Mouse (Mus musculus) liver, embryonic 14.5 days (tissue): ENCODE measurements at regions not wholly inside any gene's neighbourhood (a gene's known extent, or its start where the extent isn't known, plus 50 kb on each side); places are given as distances from the start of the nearest gene placed in this dataset. TPM values are rescaled to one million over a fixed set of nuclear protein-coding genes. Genes with fewer than 3 reads are reported as not detected.
A peak's percentile ranks its signal among the peaks of the same experiment; 100 is the strongest.

ENCODE experiments used
- ATAC-seq: fragments of 200-750 bp; cut with Nextera tagmentation; 2 replicates; pipeline ENCODE4 v1.8.0; 2017; ENCODE audit warnings: moderate number of reproducible peaks, mild to moderate bottlenecking, moderate library complexity; ENCODE audit not compliant: insufficient read depth
- DNase-seq, 3 experiments: peaks; one replicate each; pipeline ENCODE4 v3.0.0-alpha.2; 2012 to 2013; ENCODE audit warnings: low read depth in 3 of 3, low spot score in 3 of 3
- H3K27ac ChIP-seq: fragments of 300-500 bp; sonication (generic); 2 replicates; pipeline ENCODE4 v1.5.1; 2014; ENCODE audit warnings: moderate library complexity, mild to moderate bottlenecking, control low read depth, inconsistent platforms
- H3K27me3 ChIP-seq: fragments of 300-500 bp; sonication (generic); 2 replicates; pipeline ENCODE4 v1.6.1; 2014; ENCODE audit warnings: mild to moderate bottlenecking, low read length, moderate library complexity; ENCODE audit not compliant: control insufficient read depth, insufficient read depth
- H3K36me3 ChIP-seq: fragments of 300-500 bp; sonication (generic); replicated peaks from 2 replicates; pipeline ENCODE4 v1.6.1; 2014; ENCODE audit warnings: low read depth; ENCODE audit not compliant: control insufficient read depth, insufficient read depth
- H3K4me1 ChIP-seq, 2 experiments: fragments of 200-500 bp in 1 of 2; fragments of 300-500 bp in 1 of 2; sonication (generic) in 1 of 2; replicated peaks; 2 replicates each; pipeline ENCODE4 v1.6.1; 2012 to 2014; ENCODE audit warnings: antibody characterized with exemption in 1 of 2, inconsistent platforms in 1 of 2, low read length in 1 of 2; ENCODE audit not compliant: control insufficient read depth in 2 of 2, insufficient read depth in 2 of 2
- H3K4me2 ChIP-seq: fragments of 300-500 bp; sonication (generic); 2 replicates; pipeline ENCODE4 v1.6.1; 2014; ENCODE audit warnings: low read depth, mild to moderate bottlenecking, control low read depth, moderate library complexity
- H3K4me3 ChIP-seq, 2 experiments: fragments of 200-500 bp in 1 of 2; fragments of 300-500 bp in 1 of 2; sonication (generic) in 1 of 2; 2 replicates each; pipeline ENCODE4 v1.5.1; 2012 to 2014; ENCODE audit warnings: low read depth in 2 of 2, low read length in 2 of 2, mild to moderate bottlenecking in 2 of 2, control low read depth in 1 of 2, inconsistent platforms in 1 of 2, moderate library complexity in 1 of 2; ENCODE audit not compliant: insufficient read depth in 1 of 2
- H3K9ac ChIP-seq: fragments of 300-500 bp; sonication (generic); replicated peaks from 2 replicates; pipeline ENCODE4 v1.6.1; 2014; ENCODE audit warnings: mild to moderate bottlenecking, control low read depth, moderate library complexity
- H3K9me3 ChIP-seq: fragments of 300-500 bp; sonication (generic); 2 replicates; pipeline ENCODE4 v1.6.1; 2016; ENCODE audit warnings: low read length, mixed read lengths; ENCODE audit not compliant: control insufficient read depth
- CTCF ChIP-seq: IDR thresholded peaks from 2 replicates; pipeline ENCODE4 v1.5.1; 2016; ENCODE audit warnings: antibody characterized with exemption, low read depth, control low read depth
- EP300 ChIP-seq: IDR thresholded peaks from 2 replicates; pipeline ENCODE4 v1.6.1; 2016; ENCODE audit warnings: antibody characterized with exemption, low read depth
- WGBS: fragments of 180-500 bp; shearing (Covaris S2); extraction: QIAGEN DNeasy Blood & Tissue Kit; methylation state at CpG from one replicate; pipeline ENCODE4 v1.1.7; 2014; ENCODE audit not compliant: insufficient replicate concordance; 5-methylcytosine and 5-hydroxymethylcytosine counted together
- microRNA-seq: library from miRNA; unstranded; fragments of <30 nt; microRNA quantifications from one replicate; pipeline ENCODE4, GENCODE M21; 2016

- ATAC-seq (no peak), DNase-seq (no peak)
- H3K9ac ChIP-seq, result no peak overlapping the region
- 40% methylated on average over 3 of the region's 3 CpGs for WGBS
- H3K27ac ChIP-seq, result no peak overlapping the region
- no peak for TF ChIP-seq CTCF
- TF ChIP-seq EP300, result no peak
- H3K4me2 ChIP-seq, result no peak overlapping the region
- no peaks in the 10 kb centered on the region for H3K27me3 ChIP-seq
- H3K9me3 ChIP-seq, result no peaks in the 10 kb centered on the region
- no peak overlapping the region for H3K4me3 ChIP-seq
- no peaks in the 10 kb centered on the region for H3K4me1 ChIP-seq
- no peaks in the 10 kb centered on the region for H3K36me3 ChIP-seq
Observed at GRCm38 (mm10) chr5:7829618-7830017, 130.6 kb upstream of the Steap4 start.

GRCm38 (mm10) chr5:7833812-7834211 is 126.4 kb upstream of the Steap4 start:
- no peak overlapping the region for H3K4me3 ChIP-seq
- DNase-seq (no peak), ATAC-seq (no peak)
- WGBS, result 53% methylated on average over 1 of the region's 1 CpGs
- H3K4me1 ChIP-seq, result no peaks in the 10 kb centered on the region
- TF ChIP-seq EP300 (no peak), CTCF (no peak)
- H3K27ac ChIP-seq, result no peak overlapping the region
- no peaks in the 10 kb centered on the region for H3K27me3 ChIP-seq
- no peaks in the 10 kb centered on the region for H3K36me3 ChIP-seq
- H3K9ac ChIP-seq, result no peak overlapping the region
- no peaks in the 10 kb centered on the region for H3K9me3 ChIP-seq
- no peak overlapping the region for H3K4me2 ChIP-seq

DNA sequence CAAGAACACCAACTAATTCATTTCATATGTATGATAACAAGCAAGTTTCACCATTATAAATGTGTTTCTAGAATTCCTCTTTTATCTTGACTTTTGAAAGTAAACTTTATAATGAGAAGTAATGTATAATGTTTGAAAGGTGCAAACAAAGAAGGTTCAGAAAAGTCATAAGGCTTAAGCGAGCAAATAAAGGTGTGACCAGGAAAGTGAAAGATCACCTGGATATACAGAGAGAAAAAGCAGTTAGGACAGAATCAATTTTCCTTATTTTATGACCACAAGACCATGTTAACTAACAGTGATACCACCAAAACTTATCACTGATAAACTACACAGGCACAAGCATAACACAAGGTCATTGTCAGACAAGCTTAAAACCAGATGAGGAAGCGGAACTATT is 97.2 kb upstream of the Steap4 start:
- no peak overlapping the region for H3K4me3 ChIP-seq
- DNase-seq (no peak), ATAC-seq (no peak)
- no peaks in the 10 kb centered on the region for H3K27me3 ChIP-seq
- TF ChIP-seq EP300 (no peak), CTCF (no peak)
- no peak overlapping the region for H3K4me2 ChIP-seq
- no peak overlapping the region for H3K9ac ChIP-seq
- H3K27ac ChIP-seq, result no peak overlapping the region
- no peaks in the 10 kb centered on the region for H3K4me1 ChIP-seq
- no peaks in the 10 kb centered on the region for H3K9me3 ChIP-seq
- WGBS, result 58% methylated on average over 2 of the region's 2 CpGs
- no peaks in the 10 kb centered on the region for H3K36me3 ChIP-seq

- no peaks in the 10 kb centered on the region for H3K9me3 ChIP-seq
- no peak for TF ChIP-seq CTCF
- TF ChIP-seq EP300, result no peak
- no peak overlapping the region for H3K4me2 ChIP-seq
- no peak overlapping the region for H3K27ac ChIP-seq
- H3K36me3 ChIP-seq, result no peaks in the 10 kb centered on the region
- no peak for DNase-seq
- 64% methylated on average over 3 of the region's 3 CpGs for WGBS
- no peak for ATAC-seq
- no peak overlapping the region for H3K4me3 ChIP-seq
- no peaks in the 10 kb centered on the region for H3K4me1 ChIP-seq
- H3K9ac ChIP-seq, result no peak overlapping the region
- no peaks in the 10 kb centered on the region for H3K27me3 ChIP-seq
Observed at GRCm38 (mm10) chr5:7866041-7866641, 94.1 kb upstream of the Steap4 start.

DNA sequence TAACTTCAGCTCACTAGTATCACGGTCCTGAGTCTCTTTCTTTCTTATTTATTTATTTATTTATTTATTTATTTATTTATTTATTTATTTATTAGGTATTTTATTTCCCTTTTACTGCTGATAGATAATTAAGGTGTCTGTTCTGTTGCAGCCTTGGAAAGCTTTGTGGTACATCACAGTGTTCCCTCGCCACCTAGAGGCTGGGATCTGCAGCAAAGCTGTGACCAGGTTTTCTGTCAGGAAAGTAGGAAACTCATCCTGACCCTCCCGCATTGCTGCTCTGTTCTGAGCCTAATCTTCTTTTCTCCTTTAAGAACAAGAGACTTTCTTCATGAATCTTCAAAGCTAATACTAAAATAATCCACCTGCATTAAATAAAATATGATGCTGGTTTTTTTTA is 60.7 kb upstream of the Steap4 start:
- no peaks in the 10 kb centered on the region for H3K27me3 ChIP-seq
- no peaks in the 10 kb centered on the region for H3K36me3 ChIP-seq
- DNase-seq, result no peak
- TF ChIP-seq EP300, result no peak
- 0 out of 2 replicates have a peak, but pooled peaks have one; percentile 11 for TF ChIP-seq CTCF
- no peak overlapping the region for H3K4me2 ChIP-seq
- WGBS, result 47% methylated on average over 3 of the region's 3 CpGs
- ATAC-seq, result no peak
- H3K4me1 ChIP-seq, result no peaks in the 10 kb centered on the region
- no peak overlapping the region for H3K4me3 ChIP-seq
- no peak overlapping the region for H3K27ac ChIP-seq
- no peaks in the 10 kb centered on the region for H3K9me3 ChIP-seq
- no peak overlapping the region for H3K9ac ChIP-seq

Small RNAs in the stretch of these regions (microRNA-seq; reads per million reads assigned to microRNA genes)
- gene Gm22196, result not detected
